Mouse (Mus musculus) adrenal gland, adult (tissue): Measurements from ENCODE around the gene Ccdc88b.
A peak's percentile ranks its signal among the peaks of the same experiment; 100 is the strongest.

Source experiments
- DNase-seq, 2 experiments: peaks; one replicate each; pipeline ENCODE4 v3.0.0; 2022 to 2023; ENCODE audit warnings: low spot score in 1 of 2; ENCODE audit not compliant: inconsistent age in 2 of 2

The Ccdc88b gene

DNA sequence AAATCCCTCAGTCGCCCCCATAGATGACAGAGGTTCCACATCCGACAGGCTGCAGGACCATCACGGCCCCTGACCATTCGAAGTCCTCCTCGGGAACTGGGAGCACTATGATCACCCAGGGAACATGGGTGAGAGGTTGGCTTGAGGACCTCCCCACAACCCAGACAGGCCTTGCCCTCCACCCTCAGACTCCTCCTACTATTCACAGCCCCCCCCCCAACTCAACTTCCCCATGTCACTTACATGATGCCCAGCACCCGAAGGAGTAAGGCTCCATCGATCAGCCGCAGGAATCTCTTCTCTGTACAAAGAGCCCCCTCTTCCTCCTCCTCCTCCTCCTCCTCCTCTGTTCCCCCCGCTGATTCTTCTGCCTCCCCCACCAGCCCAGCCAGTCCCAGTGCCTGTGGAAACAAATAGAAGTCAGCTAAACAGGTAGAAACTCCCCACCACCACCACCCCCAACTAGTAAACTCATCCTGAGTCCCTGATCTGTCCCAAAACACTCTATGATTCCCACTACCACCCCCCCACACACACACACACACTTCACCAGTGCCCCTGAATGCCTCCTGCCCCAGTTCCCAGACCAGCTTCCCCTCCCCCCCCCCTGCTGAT lies 513 bp downstream of the Ccdc88b start:
- DNase-seq = no peak

DNA sequence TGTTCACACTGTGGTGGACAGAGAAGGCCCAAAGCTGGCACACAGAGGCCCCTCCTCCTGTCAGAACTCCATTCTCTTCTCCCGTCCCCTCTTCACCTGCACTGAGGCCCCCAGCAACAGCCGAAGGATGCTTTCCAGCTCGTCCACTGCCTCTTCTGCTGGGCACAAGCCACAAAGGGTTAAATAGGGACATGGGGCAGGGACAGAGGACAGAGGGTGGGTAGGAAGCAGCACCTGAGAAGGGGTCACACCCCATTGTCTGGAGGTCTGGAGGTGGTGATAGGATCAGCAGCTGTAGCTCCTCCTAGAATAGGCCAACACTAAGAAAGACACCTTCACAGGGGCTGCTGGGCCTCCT lies 1.0 kb downstream of the Ccdc88b start:
- DNase-seq = no peak

DNA sequence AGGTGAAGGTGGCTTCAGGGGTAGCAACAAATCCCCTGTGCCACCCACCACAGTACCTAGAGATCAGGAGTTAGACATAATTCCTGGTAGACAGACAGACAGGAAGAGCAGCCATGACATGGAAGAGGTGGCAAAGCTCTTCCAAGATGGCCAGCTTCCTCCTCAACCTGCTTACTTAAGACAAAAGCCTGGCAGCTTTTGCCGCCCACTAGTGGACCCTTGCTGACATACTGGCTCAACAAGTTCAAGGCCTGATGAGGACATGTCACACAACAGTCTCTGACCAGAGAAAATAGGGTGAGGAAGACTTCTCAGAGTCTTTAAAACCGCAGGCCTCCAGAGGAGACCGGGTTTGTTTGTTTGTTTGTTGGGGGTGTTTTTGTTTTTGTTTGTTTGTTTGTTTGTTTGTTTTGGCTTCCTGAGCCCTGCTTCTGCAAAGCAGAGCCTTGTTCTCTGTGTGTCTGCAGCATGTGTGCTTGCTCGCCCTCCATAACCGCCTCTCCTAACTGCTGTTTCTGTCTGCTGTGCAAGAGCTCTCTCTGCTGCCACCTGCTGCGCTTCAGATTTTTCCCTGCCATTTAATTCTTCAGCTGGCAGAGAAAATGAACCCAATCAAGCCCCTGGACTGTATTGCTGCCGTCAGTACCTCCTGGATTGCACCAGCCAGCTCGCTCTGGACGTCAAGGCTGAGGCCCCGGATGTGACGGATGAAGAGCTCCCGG lies 1.6 kb downstream of the Ccdc88b start:
- peak; percentile 55 to 75 for DNase-seq

DNA sequence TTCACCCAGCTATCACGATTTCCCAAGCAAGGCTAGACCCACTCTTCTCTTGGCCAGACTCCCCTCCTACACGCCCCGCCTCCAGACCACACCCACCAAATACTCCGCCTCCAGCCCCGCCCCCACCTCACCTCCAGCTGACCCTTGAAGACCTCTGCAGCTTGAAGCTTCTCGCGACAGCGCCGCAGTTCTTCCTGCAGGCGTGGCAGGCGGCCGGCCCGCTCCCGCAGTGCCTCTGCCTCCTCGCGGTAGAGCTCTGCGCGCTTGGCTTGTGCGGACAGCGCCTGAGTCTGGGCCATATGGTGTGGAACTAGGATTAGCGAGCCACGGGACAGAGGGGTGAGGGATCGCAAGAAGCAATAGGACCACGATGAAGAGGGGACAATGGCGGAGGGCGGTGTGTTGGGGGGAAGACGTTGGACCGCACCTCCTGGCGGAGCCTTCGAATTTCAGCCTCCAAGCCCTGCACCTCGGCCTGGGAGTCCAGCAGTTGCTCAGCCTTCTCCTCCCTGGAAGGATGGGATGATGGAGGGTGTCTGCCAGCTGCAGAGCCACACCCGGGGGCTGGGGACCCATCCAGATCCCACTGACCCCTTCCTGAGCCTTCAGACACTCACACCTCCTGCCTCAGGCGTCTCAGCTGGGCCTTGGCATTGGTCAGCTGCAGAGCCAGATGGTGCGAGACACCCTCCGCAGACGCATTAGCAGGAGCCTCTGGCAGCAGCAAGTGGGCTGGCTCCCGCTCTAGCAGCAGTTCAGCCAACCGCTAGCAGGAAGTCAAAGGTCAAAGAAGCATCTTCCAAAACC lies 2.6 kb downstream of the Ccdc88b start:
- DNase-seq = no peak

DNA sequence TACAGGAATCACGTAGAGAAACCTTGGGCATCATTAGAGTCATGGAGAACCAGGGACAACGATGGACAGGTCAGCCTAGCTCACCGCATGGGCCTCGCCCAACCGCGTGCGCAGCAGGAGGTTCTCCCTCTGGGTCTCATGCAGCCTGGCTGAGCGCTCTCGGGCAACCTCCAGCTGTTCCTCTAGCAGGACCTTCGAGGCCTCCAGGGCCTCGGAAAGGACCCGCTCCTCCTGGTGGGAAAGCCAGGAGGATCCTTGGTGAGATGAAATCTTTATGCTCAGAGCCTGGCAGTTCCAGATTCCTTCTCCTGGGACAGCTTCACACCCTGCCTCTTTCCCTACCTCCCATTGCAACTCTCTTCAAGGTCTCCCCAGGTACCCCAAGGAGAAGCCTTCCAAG lies 3.4 kb downstream of the Ccdc88b start:
- DNase-seq = no peak

DNA sequence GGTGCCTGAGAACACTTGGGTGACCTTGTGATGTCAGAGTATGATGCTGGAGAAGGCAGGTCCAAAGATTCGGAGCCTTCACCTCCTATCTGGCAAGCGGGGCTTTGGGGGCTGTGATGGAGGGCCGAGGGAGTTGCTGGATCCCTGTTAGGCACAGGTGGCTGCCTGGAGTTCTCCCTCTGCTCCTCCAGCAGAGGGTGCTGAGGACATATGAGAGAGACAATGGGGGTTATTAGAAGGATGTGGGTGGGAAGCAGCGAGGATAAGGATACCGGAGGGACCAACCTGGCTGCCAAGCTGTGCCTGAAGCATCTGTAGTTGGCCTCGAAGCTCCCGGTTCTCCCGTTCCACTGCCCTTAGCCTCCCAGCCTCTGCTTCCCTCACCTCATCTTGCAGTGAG lies 4.1 kb downstream of the Ccdc88b start:
- no peak for DNase-seq

DNA sequence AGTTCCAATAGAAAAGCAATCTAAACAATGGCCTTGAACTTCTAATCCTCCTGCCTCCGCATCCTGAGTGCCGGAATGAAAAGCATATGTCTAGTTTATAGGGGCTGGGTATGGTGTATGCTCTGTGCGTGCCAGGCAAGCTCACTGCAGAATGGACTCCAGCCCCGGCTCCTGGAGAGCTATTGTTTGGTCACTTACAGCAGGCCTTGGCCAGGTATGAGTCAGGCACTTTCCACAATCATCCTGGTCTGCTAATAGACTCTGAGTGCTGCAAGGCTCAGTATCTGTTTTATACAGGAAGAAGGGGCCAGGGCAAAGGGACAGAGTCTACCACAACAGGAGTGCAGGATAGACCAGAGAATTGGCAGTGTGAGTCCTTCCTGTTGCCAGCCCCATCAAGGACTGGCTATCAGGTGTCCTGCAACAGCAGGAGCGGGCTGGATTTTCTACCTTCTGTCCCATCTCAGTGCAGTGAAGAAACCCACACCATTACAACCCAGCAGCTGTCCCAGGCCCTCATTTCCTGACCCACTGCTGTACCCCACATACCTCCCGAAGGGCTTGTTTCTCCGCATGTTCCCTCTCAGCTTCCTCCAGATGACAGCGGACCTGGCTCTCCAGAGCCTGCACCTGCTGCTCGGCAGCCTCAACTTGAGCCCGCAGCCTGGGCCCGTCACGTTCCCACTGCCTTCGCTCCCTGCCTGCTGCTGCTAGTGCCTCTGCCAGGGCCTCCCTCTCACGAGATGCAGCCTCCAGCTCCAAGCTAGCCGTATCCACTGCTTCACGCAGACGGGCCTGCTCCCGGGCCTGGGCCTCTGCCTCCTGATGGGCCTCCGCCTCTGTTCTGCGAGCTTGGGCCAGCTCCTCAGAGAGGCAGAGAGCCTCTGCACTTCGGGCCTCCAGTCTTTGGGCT lies 5.4 kb downstream of the Ccdc88b start:
- peak in 1 of 2 experiments; percentile 62 for DNase-seq

DNA sequence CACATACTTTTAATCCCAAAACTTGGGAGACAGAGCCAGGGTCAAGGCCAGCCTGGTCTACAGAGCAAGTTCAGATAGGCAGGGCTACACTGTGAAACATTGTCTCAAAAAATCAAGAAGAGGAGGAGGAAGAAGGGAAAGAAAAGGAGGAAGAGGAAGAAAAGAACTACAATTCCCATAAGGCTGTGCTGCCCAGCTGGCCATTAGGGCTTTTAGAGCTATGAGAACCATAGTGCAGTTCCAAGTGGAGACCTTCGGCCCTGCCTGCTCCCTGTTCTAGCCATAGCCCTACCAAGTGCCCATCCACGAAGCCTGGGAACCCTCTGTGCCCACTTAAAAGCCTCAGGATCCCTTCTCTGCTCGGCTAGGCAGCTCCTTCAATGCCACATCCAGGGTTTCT lies 6.5 kb downstream of the Ccdc88b start:
- DNase-seq = no peak

DNA sequence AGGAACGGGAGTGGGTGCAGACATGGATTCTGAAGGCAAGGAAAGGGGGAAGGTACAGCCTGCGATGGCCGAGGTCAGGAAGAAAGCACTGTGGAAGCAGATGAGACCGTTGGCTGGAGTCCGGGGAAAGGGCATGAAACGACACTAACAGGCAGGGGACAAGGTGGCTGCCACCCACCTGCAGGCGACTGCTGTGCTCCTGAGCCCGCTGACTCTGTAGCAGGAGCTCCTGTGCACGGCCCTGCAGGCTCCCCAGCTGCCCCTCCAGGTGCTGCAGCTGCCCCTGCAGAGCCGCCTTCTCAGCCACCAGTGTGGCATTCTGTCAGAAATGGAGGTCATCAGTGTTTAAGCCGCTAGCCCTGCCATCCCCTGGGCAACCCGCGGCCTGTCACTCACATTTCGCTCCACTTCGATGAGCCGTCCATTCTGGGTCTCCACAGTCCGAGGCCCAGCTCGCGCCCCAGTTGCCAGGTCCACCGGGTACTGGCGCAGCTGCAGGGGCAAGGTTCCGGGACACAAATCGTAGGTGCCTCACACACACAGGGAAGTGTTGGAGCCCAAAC lies 8.4 kb downstream of the Ccdc88b start:
- DNase-seq = no peak

DNA sequence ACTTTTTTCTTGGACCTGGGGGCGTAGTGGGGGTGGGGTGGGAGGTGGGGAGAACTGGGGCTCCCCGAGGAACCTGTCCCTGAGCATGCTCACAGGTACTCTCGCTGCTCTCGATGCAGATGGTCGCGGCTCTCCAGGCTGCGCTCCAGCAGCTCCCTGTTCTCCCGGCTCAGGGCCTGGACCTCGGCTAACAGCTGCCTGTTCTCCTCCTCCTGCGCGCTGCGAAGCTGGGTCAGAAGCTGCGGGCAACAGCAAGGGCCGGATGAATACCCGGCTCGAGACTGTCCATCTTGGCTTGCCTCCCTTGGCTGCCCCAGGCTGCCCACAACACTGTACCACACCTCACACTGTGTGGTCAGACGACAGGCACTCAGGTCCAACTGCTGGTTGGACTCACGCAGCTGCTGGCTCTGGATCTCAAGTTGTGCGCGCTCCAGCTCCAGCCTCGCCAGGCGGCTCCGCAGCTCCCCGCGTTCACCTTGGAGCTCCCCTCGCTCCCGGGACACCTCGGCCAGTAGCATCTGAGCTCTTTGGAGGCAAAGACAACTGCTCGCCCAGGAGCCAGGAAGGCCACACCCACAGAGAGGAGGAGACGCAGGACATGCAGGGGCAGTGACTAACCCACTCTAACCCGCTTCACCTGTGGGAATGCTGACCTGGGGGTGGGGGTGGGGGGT lies 10.0 kb downstream of the Ccdc88b start:
- DNase-seq = peak in 1 of 2 experiments; percentile 60

DNA sequence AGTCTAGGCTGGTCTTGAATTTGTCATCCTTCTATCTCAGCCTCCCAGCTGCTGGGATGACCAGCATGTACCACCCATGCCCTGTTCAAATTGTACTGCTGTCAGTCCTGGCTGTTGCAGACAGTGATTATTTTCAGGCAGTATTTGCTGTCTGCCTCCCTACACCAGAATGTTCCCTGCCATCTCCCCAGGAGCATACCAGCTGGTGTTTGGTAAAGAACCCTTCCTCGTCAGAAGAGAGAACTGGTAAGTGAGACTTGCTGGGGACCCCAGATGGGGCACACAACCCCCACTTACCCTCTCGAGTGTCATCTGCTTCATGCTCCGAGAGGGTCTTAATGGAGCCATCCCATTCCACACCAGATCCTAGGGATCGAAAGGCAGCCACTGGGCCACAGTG lies 12.0 kb downstream of the Ccdc88b start:
- DNase-seq = no peak

DNA sequence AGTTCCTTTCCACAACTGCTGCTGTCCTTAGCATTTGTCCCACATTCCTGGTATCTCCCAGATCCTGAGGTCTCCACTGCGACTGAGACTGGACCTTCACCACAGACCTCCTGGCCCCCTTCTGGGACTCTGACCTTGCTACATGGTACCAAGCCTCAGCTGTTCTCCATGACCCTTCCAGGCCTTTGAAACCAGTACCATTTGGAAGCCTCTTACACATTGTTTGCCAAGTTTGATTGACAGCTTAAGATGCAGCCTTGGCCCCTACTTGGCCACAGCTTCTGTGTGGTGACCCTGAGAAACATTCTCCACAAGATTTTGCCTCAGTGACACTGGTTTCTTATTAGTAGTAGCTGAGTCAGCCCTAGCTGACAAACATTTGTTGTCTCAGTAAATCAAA lies 15.7 kb downstream of the Ccdc88b start:
- peak; percentile 37 to 85 for DNase-seq

DNA sequence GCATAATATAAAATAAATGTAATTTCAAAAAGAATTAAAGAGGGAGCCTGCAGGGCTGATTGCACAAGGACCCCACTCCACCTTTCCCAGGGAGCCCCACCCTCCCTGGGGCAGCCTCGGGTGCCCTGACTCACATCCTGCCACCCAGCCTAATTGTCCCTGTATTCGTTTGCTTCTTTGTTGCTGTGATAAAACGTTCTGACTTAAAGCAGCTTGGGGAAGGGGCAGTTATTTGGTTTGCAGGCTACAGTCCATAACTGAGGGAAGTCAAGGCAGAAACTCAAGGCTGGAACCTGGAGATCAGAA lies 16.8 kb downstream of the Ccdc88b start:
- DNase-seq = peak in 1 of 2 experiments; percentile 61

DNA sequence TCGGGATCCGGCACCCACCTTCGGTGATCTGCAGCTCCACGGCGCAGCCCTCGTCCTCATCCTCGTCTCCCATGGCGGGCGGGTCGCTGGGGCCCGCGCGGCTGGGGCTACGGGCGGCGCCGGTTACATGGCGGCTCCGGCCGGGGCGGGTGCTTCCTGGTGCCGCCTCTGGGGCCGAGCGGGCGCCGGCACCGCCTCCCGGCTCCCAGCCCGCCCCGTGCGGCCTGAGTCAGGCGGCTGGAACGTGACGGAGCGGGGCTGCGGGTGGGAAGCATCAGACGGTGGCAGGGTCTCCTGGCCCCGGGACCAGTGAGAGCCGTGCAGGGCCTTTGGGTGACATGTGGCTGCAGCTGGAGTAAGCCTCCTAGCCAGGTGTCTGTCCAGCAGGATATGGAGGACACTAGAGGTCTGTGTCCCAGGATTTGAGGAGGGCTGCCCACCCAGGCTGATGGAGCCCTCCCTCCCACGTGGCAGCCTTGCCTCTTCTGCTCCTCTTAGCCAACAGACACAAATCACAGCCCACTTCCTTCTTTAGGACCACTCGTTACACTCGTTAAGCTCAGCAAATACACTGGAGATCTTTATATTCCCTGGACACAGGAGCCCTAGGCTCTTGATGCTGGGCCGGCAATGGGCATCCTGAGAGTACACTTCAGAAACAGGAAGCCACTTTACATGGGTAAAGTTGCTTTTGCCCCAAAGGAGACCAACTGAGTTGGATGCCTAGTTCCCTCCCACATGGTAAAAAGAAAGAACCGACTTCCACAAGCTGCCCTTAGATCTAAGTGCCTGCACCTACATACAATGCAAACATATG lies 17.3 kb downstream of the Ccdc88b start, which contains the start of gene Rps6ka4:
Gene Rps6ka4 (minus strand): TSS at position 162 of the 817 bp plus-strand sequence.
- DNase-seq = peak; percentile 87 to 92

DNA sequence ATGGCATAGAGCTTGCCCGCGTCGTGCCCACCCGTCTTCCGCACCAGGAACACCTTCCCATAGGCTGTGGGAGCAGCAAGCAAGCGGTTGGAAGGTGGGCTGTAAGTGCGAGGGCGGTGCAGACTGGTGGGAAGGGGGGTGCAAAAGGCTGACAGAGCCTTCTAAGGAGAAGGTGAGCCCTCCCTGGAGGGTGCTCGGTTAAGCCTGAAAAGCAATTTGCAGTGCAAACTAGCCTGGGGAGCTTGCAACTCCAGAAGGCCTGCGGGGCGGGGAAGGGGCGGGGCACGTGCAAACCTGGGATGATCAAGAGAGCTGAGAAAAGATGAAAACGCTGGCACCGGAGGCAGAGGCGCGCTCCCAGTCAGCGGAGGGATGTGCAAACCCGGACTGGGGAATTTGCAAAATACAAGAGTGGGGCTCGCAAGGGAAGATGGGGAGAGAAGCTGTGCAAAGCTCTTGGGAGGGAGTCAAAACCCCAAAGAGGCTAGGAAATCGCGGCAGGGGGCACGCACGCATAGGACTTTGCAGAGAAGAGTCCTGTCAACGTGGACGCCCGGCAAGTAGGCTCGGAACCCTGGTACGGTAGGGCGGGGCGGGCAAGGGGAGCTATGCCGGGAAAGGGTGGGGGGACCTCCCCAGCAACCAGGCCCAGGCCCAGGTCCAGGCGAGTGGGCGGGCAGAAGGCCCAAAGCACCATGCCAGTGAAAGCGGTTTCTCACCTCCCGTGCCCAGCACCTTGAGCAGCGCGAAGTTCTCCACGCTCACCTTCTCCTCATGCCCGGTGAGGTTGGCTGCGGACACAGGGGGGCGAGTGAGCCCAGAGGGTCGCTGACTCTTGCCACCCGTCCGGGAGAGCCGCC lies 18.2 kb downstream of the Ccdc88b start:
- peak; percentile 52 to 79 for DNase-seq

DNA sequence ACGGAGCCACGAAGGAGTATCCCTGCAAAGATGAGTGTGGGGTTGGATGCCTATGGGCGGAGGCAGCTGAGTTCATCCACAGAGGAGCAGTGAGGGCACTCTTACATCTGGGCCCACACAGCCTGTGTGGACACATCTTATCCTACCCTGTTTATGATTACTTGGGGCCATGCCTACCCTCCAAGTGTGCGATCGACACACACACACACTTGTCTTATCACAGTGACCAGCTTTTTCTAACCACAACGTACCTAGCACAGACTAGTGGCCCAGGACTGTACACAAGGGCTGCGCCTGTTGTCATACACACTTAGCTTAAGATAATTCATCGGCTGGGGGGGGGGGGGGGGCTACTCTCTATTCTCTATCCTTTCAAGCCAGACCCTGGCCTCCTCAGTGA lies 25.6 kb downstream of the Ccdc88b start:
- no peak for DNase-seq

DNA sequence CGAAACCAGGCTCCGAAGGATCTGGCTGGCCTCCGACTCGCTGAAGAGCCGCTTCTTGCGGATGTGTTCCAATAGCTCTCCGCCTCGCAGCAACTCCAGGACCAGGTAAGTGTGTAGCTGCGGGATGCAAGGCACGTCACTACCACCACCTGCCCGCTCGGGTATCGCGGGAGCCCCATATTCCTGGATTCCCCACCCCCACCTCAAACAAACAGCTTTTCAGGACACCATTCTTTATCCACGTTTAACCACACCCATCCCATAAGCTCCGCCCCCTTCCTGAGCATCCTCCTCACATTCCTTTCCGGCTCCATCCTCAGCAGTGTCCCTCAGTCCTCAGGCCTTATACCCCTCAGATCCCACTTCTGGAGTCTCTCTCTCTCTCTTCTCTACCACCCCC lies 26.7 kb downstream of the Ccdc88b start:
- DNase-seq = no peak

DNA sequence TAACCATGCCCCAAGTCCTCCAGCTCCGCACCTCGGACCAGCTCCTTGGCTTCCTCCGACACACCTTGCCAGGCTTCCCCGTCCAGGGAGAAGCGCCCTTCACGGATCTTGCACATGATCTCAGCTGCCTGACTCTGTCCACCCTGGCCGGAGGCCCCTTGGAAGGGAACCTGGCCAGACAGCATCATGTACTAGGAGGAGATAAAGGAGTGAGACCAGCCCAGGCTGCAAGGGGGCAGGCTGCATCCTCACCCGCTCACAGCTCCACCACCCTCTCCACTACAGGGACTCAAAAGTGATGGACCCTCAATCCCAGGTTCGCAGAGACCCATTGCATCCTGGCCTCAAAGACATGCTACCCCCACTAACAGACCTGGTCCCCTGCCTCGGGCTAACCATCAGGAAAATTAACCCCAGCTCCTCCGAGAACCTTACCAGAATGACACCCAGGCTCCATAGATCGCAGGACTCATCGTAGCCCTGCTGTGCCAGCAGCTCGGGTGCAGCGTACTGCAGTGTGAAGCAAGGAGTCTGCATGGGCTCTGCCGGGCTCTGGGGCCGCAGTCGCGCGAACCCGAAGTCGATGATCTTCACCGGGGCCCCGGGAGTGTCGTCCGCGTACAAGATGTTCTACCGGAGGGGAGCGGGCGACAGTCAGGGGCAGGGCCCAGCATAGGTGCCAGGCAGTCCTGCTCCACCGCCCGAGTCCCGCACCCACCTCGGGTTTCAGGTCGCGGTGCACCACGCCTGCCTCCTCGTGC lies 27.3 kb downstream of the Ccdc88b start:
- peak in 1 of 2 experiments; percentile 17 for DNase-seq
